Mouse (Mus musculus): ENCODE results near the gene Hbb-bt. TPM values are rescaled to one million over a fixed set of nuclear protein-coding genes. Genes with fewer than 3 reads are reported as not detected.

Gene Hbb-bt
- total and polyA plus RNA-seq, 3 experiments = 118 to 120 TPM; not detected in 1

DNA sequence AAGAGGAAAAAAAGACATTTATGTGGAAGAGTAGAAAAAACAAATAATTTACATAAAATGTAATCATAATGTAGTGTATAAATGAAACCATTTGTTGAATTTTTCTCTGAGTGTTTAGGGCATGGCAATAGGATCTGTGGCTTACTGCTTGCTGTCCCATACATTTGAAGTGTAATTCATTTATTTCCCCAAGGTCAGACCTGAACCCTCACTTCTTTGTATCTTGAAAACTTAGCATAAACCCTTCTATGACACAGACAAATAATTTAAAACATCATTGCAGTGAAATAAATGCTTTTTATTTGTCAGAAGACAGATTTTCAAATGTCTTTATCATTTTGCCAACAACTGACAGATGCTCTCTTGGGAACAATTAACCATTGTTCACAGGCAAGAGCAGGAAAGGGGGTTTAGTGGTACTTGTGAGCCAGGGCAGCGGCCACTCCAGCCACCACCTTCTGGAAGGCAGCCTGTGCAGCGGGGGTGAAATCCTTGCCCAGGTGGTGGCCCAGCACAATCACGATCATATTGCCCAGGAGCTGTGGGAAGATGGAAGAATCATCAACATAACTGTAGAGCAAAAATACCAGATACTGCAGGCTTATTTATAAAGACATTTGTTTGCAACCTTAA, 12.6 kb upstream of the Hbb-bt start:
- no peaks in the 10 kb centered on the region for H3K9me3 ChIP-seq (replicated peaks; ENCODE audit: insufficient read depth, low read length)
- H3K4me3 ChIP-seq (ENCODE audit: control insufficient read depth in 1 of 2, insufficient read depth in 1 of 2, low read depth in 2 of 2, low read length in 2 of 2) = no peak overlapping the region
- H3K36me3 ChIP-seq (ENCODE audit: control insufficient read depth in 1 of 2, insufficient read depth in 2 of 2, low read length in 2 of 2) = peaks cover 0 to 6% of the 10 kb centered on the region in 2 experiments; a peak in 2 of 4 replicates
- no peak for DNase-seq (ENCODE audit: low read depth, low spot score)
- TF ChIP-seq POLR2A (IDR thresholded peaks at IDR 0.05; ENCODE audit: control insufficient read depth in 1 of 2, insufficient read depth in 1 of 2, low read depth in 1 of 2, low read length in 2 of 2, poor library complexity in 1 of 2) (no peak), ELF1 (IDR thresholded peaks at IDR 0.05; ENCODE audit: low read depth, low read length) (no peak), TAL1 (IDR thresholded peaks at IDR 0.05; ENCODE audit: low read length) (no peak), MAX (IDR thresholded peaks at IDR 0.05; ENCODE audit: low read length) (no peak), UBTF (IDR thresholded peaks at IDR 0.05; ENCODE audit: borderline replicate concordance, insufficient read depth, low read depth, low read length) (no peak), USF1 (IDR thresholded peaks at IDR 0.05; ENCODE audit: low read depth, low read length) (no peak), CHD2 (IDR thresholded peaks at IDR 0.05; ENCODE audit: low read length) (no peak), CHD1 (IDR thresholded peaks at IDR 0.05; ENCODE audit: low read depth, low read length) (no peak), MEF2A (IDR thresholded peaks at IDR 0.05; ENCODE audit: extremely low read depth, insufficient replicate concordance, low read depth, low read length, poor library complexity, severe bottlenecking) (no peak), POLR2AphosphoS5 (IDR thresholded peaks at IDR 0.05; ENCODE audit: borderline replicate concordance, low read depth, low read length) (no peak), TCF12 (IDR thresholded peaks at IDR 0.05; ENCODE audit: low read depth, low read length) (no peak), USF2 (IDR thresholded peaks at IDR 0.05; ENCODE audit: borderline replicate concordance in 1 of 2, insufficient read depth in 1 of 2, low read depth in 1 of 2, low read length in 2 of 2) (no peak)
- no peaks in the 10 kb centered on the region for H3K79me2 ChIP-seq (ENCODE audit: control insufficient read depth, insufficient read depth, low read length, poor library complexity)
- H3K9ac ChIP-seq (ENCODE audit: control insufficient read depth, low read depth, low read length, poor library complexity, severe bottlenecking) = no peak overlapping the region
- peaks cover 6 to 11% of the 10 kb centered on the region in 2 experiments for H3K4me1 ChIP-seq (ENCODE audit: control insufficient read depth in 1 of 2, insufficient read depth in 2 of 2, low read length in 2 of 2)
- H3K27ac ChIP-seq (ENCODE audit: control insufficient read depth, low read depth, low read length) = no peak overlapping the region
- no peaks in the 10 kb centered on the region for H3K27me3 ChIP-seq (ENCODE audit: control insufficient read depth in 1 of 2, insufficient read depth in 2 of 2, low read length in 2 of 2)

GRCm38 (mm10) chr7:103825536-103826254, 11.9 kb upstream of the Hbb-bt start:
- H3K9me3 ChIP-seq (replicated peaks; ENCODE audit: insufficient read depth, low read length) = no peaks in the 10 kb centered on the region
- no peak for DNase-seq (ENCODE audit: low read depth, low spot score)
- H3K4me3 ChIP-seq (ENCODE audit: control insufficient read depth in 1 of 2, insufficient read depth in 1 of 2, low read depth in 2 of 2, low read length in 2 of 2) = no peak overlapping the region
- peaks cover 0 to 6% of the 10 kb centered on the region in 2 experiments; a peak in 2 of 4 replicates for H3K36me3 ChIP-seq (ENCODE audit: control insufficient read depth in 1 of 2, insufficient read depth in 2 of 2, low read length in 2 of 2)
- no peak for TF ChIP-seq HCFC1 (IDR thresholded peaks at IDR 0.05; ENCODE audit: low read depth, low read length)
- TF ChIP-seq USF2 (IDR thresholded peaks at IDR 0.05; ENCODE audit: borderline replicate concordance in 1 of 2, insufficient read depth in 1 of 2, low read depth in 1 of 2, low read length in 2 of 2) = no peak
- no peak for TF ChIP-seq CTCF (IDR thresholded peaks at IDR 0.05 in 2 of 3, conservative IDR thresholded peaks at IDR 0.05 in 1 of 3; ENCODE audit: control insufficient read depth in 1 of 3, insufficient read depth in 1 of 3, low read depth in 2 of 3, low read length in 3 of 3, poor library complexity in 1 of 3, severe bottlenecking in 1 of 3)
- no peak for TF ChIP-seq KAT2A (conservative IDR thresholded peaks at IDR 0.05; ENCODE audit: low read depth, low read length)
- TF ChIP-seq SMC3 (IDR thresholded peaks at IDR 0.05; ENCODE audit: low read depth, low read length) = no peak
- TF ChIP-seq MAZ (IDR thresholded peaks at IDR 0.05; ENCODE audit: low read depth, low read length) = no peak
- no peak for TF ChIP-seq ELF1 (IDR thresholded peaks at IDR 0.05; ENCODE audit: low read depth, low read length)
- no peak for TF ChIP-seq RAD21 (IDR thresholded peaks at IDR 0.05; ENCODE audit: low read depth, low read length)
- no peak for TF ChIP-seq E2F4 (IDR thresholded peaks at IDR 0.05; ENCODE audit: borderline replicate concordance, low read depth, low read length)
- TF ChIP-seq MAFK (IDR thresholded peaks at IDR 0.05; ENCODE audit: borderline replicate concordance, low read depth, low read length) = no peak
- TF ChIP-seq MYB (IDR thresholded peaks at IDR 0.05; ENCODE audit: low read depth, low read length) = no peak
- no peak for TF ChIP-seq UBTF (IDR thresholded peaks at IDR 0.05; ENCODE audit: borderline replicate concordance, insufficient read depth, low read depth, low read length)
- no peak for TF ChIP-seq CHD1 (IDR thresholded peaks at IDR 0.05; ENCODE audit: low read depth, low read length)
- no peak for TF ChIP-seq NRF1 (IDR thresholded peaks at IDR 0.05; ENCODE audit: insufficient read depth, low read depth, low read length, poor library complexity, severe bottlenecking)
- no peak for TF ChIP-seq MEF2A (IDR thresholded peaks at IDR 0.05; ENCODE audit: extremely low read depth, insufficient replicate concordance, low read depth, low read length, poor library complexity, severe bottlenecking)
- TF ChIP-seq GATA1 (IDR thresholded peaks at IDR 0.05; ENCODE audit: low read depth, low read length) = no peak
- no peak for TF ChIP-seq POLR2A (IDR thresholded peaks at IDR 0.05; ENCODE audit: control insufficient read depth in 1 of 2, insufficient read depth in 1 of 2, low read depth in 1 of 2, low read length in 2 of 2, poor library complexity in 1 of 2)
- TF ChIP-seq RCOR1 (IDR thresholded peaks at IDR 0.05; ENCODE audit: low read depth, low read length) = no peak
- TF ChIP-seq ZNF384 (IDR thresholded peaks at IDR 0.05; ENCODE audit: low read depth, low read length) = no peak
- no peak for TF ChIP-seq CHD2 (IDR thresholded peaks at IDR 0.05; ENCODE audit: low read length)
- no peaks in the 10 kb centered on the region for H3K27me3 ChIP-seq (ENCODE audit: control insufficient read depth in 1 of 2, insufficient read depth in 2 of 2, low read length in 2 of 2)
- H3K27ac ChIP-seq (ENCODE audit: control insufficient read depth, low read depth, low read length) = no peak overlapping the region
- no peaks in the 10 kb centered on the region for H3K79me2 ChIP-seq (ENCODE audit: control insufficient read depth, insufficient read depth, low read length, poor library complexity)
- H3K9ac ChIP-seq (ENCODE audit: control insufficient read depth, low read depth, low read length, poor library complexity, severe bottlenecking) = no peak overlapping the region
- peaks cover 6 to 11% of the 10 kb centered on the region in 2 experiments for H3K4me1 ChIP-seq (ENCODE audit: control insufficient read depth in 1 of 2, insufficient read depth in 2 of 2, low read length in 2 of 2)
